ENCODE assay signal across 9 mouse cellular contexts in the genomic region with DNA sequence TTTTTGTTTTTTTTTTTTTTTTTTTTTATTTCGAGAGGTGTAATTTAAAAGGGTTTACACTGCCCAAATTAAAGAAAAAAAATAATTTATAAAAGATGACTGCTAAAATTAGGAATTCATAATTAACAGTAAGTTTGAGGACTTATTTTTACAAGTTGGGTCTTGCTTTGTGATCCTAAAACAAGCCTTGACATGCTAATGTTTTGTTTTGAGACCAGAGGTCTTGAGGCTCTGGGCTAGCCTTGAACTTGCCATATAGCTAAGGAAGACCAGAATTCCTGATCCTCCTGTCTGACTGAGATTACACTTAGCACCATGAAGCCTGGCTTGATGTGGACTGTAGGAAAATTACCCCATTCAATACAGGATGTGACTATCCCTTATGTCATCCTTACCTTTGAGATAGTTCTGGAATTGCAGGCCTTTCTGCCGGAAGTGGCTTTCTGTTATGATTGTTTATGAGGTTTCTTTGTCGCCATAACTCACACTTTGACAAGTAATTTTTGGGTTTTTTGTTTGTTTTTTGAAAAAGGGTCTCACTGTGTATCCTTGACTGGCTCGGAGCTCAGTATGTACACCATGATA. TPM values are rescaled to one million over a fixed set of nuclear protein-coding genes. Genes with fewer than 3 reads are reported as not detected.
DNase-seq lines count a peak whose midpoint lies in the region; ATAC-seq lines count a peak whose summit lies in the region.
"Had no signal": no experiment of that assay in that cellular context is flagged by ENCODE, and none has a peak within 500 bp of the region (broad histone marks: within the 10 kb centered on the region; RNA-seq: fewer than 3 reads in every experiment).

No protein-coding gene starts in this region.

- H3K9me3 ChIP-seq in heart, embryonic 14.5 days (ENCODE audit: control insufficient read depth, low read length) = no peaks in the 10 kb centered on the region
- no peaks in the 10 kb centered on the region for H3K9me3 ChIP-seq in forebrain, embryonic 12.5 days
- no peaks in the 10 kb centered on the region for H3K9me3 ChIP-seq in midbrain, embryonic 10.5 days (replicated peaks)

- H3K9ac ChIP-seq in heart, embryonic 14.5 days (ENCODE audit: low read length) = peak overlapping the region; percentile 55
- H3K9ac ChIP-seq in forebrain, embryonic 12.5 days = peak overlapping the region; percentile 7; the same call in 1 of the 2 replicates

- H3K4me2 ChIP-seq in heart, embryonic 14.5 days (ENCODE audit: low read length) = peak overlapping the region; percentile 92
- peak overlapping the region; percentile 70 for H3K4me2 ChIP-seq in forebrain, embryonic 12.5 days

- no peaks in the 10 kb centered on the region for H3K27me3 ChIP-seq in heart, embryonic 14.5 days (ENCODE audit: control insufficient read depth, insufficient read depth, low read length)
- no peaks in the 10 kb centered on the region for H3K27me3 ChIP-seq in forebrain, embryonic 12.5 days
- H3K27me3 ChIP-seq in midbrain, embryonic 10.5 days (ENCODE audit: low read depth, poor library complexity, severe bottlenecking) = no peaks in the 10 kb centered on the region
- H3K27me3 ChIP-seq: Patski had no signal

- peak overlapping the region; percentile 22 to 95; a peak in 3 of 4 replicates for H3K4me3 ChIP-seq in heart, embryonic 14.5 days (ENCODE audit: control insufficient read depth in 1 of 2, insufficient read depth in 1 of 2, low read depth in 1 of 2, low read length in 2 of 2)
- peak overlapping the region; percentile 33 for H3K4me3 ChIP-seq in forebrain, embryonic 12.5 days (replicated peaks)
- peak overlapping the region; percentile 58 for H3K4me3 ChIP-seq in midbrain, embryonic 10.5 days

- DNase-seq in heart, adult 11 months = no peak
- DNase-seq in midbrain, embryonic 10.5 days (ENCODE audit: low spot score) = no peak
- no peak for DNase-seq in urinary bladder, adult 2 months (ENCODE audit: low spot score)
- no peak for DNase-seq in right cerebral cortex, postnatal 10 days (ENCODE audit: low spot score in 2 of 2)
- DNase-seq in kidney, postnatal 10 days = no peak

- peaks cover 7 to 38% of the 10 kb centered on the region in 2 experiments for H3K4me1 ChIP-seq in heart, embryonic 14.5 days (ENCODE audit: control insufficient read depth in 2 of 2, insufficient read depth in 2 of 2, low read length in 2 of 2)
- peaks cover 51% of the 10 kb centered on the region for H3K4me1 ChIP-seq in forebrain, embryonic 12.5 days
- H3K4me1 ChIP-seq in midbrain, embryonic 10.5 days = peaks cover 55% of the 10 kb centered on the region

- peak overlapping the region in 1 of 2 experiments; percentile 22; a peak in 1 of 4 replicates for H3K27ac ChIP-seq in heart, embryonic 14.5 days (replicated peaks in 1 of 2; ENCODE audit: control insufficient read depth in 1 of 2, insufficient read depth in 1 of 2, low read depth in 2 of 2, low read length in 2 of 2)
- H3K27ac ChIP-seq in forebrain, embryonic 12.5 days = no peak overlapping the region
- H3K27ac ChIP-seq in midbrain, embryonic 10.5 days (replicated peaks) = no peak overlapping the region

- no peak for ATAC-seq in heart, embryonic 14.5 days (ENCODE audit: insufficient number of reproducible peaks, insufficient read depth, low FRiP score, low read depth)
- peak; percentile 10 for ATAC-seq in CD4-positive, CD25-positive, alpha-beta regulatory T cell, adult 4 months
- no peak for ATAC-seq in forebrain, embryonic 12.5 days (ENCODE audit: low FRiP score)
- ATAC-seq: Patski had no signal

- peaks cover 52% of the 10 kb centered on the region for H3K36me3 ChIP-seq in heart, embryonic 14.5 days (ENCODE audit: control insufficient read depth, insufficient read depth, low read length)
- peaks cover 27% of the 10 kb centered on the region for H3K36me3 ChIP-seq in forebrain, embryonic 12.5 days (replicated peaks)
- peaks cover 67% of the 10 kb centered on the region for H3K36me3 ChIP-seq in midbrain, embryonic 10.5 days

- 67% methylated on average over 4 of the region's 4 CpGs for WGBS in heart, embryonic 14.5 days
- WGBS in forebrain, embryonic 12.5 days = 89% methylated on average over 4 of the region's 4 CpGs
- 86% methylated on average over 4 of the region's 4 CpGs for WGBS in midbrain, embryonic 10.5 days

RNA-seq across cellular contexts. Expression of gene Btg1, which starts 4.6 kb away (rescaled TPM):
- polyA plus RNA-seq in heart, embryonic 14.5 days (2014; fragmentation: Nextera tagmentation; extraction: Ambion mirVana) = 77.0 and 88.1 TPM in 2 replicates
- 100 to 1,000 TPM; 220 to 247 TPM for polyA plus RNA-seq in CD4-positive, CD25-positive, alpha-beta regulatory T cell, adult 4 months (2017; shearing (Covaris generic))
- polyA plus RNA-seq in forebrain, embryonic 12.5 days (2016; fragmentation: Nextera tagmentation; extraction: Ambion mirVana) = 46.2 and 49.5 TPM in 2 replicates
- 30.5 and 38.9 TPM in 2 replicates for polyA plus RNA-seq in midbrain, embryonic 10.5 days (2016; fragmentation: Nextera tagmentation; extraction: Ambion mirVana)
- 62.9 and 72.6 TPM in 2 replicates for polyA plus RNA-seq in urinary bladder, adult 2 months (2012; rRNA removed)
